Mouse (Mus musculus): ENCODE measurements around the gene Aip. TPM values are rescaled to one million over a fixed set of nuclear protein-coding genes. Genes with fewer than 3 reads are reported as not detected.

Aip gene
- polyA plus RNA-seq, 1 experiment from 2014 or later = 94.5 TPM

DNA sequence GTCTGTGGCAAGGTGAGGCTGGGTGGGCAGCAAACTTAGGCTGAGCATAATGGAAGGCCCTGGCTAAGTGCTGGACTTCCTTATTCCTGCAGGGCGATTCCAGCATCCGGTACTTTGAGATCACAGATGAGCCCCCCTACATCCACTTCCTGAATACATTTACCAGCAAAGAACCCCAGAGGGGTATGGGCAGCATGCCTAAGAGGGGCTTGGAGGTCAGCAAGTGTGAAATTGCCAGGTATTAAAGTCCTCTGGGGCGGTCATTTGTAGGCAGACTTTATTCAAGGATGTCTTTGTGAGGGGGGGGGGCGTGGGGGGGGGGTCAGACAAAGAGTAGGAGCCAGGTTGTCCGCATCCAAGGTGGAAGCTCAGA lies 25.8 kb upstream of the Aip start:
- no peak overlapping the region for H3K9ac ChIP-seq
- H3K4me3 ChIP-seq (ENCODE audit: low read depth, low read length) = no peak overlapping the region
- no peak overlapping the region for H3K27ac ChIP-seq (ENCODE audit: low read depth)
- no peaks in the 10 kb centered on the region for H3K9me3 ChIP-seq (ENCODE audit: low read depth, low read length)
- DNase-seq = no peak
- peaks cover 5% of the 10 kb centered on the region for H3K4me1 ChIP-seq (ENCODE audit: insufficient read depth)
- no peaks in the 10 kb centered on the region for H3K27me3 ChIP-seq (ENCODE audit: insufficient read depth, low read length)
- H3K36me3 ChIP-seq (ENCODE audit: insufficient read depth) = peaks cover 27% of the 10 kb centered on the region
- TF ChIP-seq CTCF (IDR thresholded peaks at IDR 0.05; ENCODE audit: low read depth) = no peak
- H3K4me2 ChIP-seq = no peak overlapping the region
- 71% methylated on average over 5 of the region's 5 CpGs for WGBS
- ATAC-seq (ENCODE audit: insufficient read depth) = no peak

DNA sequence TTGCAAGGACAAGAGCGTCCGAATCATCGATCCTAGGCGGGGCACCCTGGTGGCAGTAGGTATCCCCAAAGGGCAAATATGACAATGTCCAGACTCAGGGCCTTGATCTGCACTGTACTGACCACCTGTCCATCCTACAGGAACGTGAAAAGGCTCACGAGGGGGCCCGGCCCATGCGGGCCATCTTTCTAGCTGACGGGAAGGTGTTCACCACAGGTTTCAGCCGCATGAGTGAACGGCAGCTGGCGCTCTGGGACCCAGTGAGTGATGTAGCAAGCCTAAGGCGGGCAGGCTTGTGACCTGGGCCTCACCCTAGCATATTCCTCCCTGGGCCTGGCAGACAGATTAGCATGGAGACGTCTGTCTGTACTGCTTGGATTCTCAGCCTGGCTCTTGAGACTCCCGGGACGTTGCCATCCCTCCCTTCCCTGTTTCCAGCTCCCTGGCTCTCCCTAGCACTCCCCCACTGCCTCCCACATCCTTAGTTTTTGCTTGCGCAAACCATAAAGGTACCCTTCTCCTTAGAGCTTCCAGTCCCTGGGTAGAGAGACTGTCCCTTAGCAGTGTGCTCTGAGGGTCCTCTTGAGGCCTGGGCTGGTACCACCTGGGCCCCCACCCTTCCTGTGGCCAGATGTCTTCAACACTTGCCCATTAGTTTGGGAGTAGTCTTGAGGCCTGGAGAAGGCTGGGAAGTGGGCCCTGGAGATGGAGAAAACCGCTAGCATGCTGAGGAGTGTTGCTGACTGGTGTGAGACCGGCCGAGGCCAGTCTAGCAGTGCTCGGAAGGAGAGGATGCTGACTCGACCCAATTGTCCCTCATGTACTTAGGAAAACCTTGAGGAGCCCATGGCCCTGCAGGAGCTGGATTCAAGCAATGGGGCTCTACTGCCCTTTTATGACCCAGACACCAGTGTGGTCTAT lies 25.2 kb upstream of the Aip start:
- H3K9me3 ChIP-seq (ENCODE audit: low read depth, low read length) = no peaks in the 10 kb centered on the region
- ATAC-seq (ENCODE audit: insufficient read depth) (no peak), DNase-seq (no peak)
- H3K36me3 ChIP-seq (ENCODE audit: insufficient read depth) = peaks cover 27% of the 10 kb centered on the region
- H3K9ac ChIP-seq = no peak overlapping the region
- H3K4me1 ChIP-seq (ENCODE audit: insufficient read depth) = peaks cover 5% of the 10 kb centered on the region
- no peak overlapping the region for H3K4me2 ChIP-seq
- WGBS = 85% methylated on average over 22 of the region's 22 CpGs
- H3K27me3 ChIP-seq (ENCODE audit: insufficient read depth, low read length) = no peaks in the 10 kb centered on the region
- H3K27ac ChIP-seq (ENCODE audit: low read depth) = no peak overlapping the region
- no peak overlapping the region for H3K4me3 ChIP-seq (ENCODE audit: low read depth, low read length)
- TF ChIP-seq CTCF (IDR thresholded peaks at IDR 0.05; ENCODE audit: low read depth) = no peak

DNA sequence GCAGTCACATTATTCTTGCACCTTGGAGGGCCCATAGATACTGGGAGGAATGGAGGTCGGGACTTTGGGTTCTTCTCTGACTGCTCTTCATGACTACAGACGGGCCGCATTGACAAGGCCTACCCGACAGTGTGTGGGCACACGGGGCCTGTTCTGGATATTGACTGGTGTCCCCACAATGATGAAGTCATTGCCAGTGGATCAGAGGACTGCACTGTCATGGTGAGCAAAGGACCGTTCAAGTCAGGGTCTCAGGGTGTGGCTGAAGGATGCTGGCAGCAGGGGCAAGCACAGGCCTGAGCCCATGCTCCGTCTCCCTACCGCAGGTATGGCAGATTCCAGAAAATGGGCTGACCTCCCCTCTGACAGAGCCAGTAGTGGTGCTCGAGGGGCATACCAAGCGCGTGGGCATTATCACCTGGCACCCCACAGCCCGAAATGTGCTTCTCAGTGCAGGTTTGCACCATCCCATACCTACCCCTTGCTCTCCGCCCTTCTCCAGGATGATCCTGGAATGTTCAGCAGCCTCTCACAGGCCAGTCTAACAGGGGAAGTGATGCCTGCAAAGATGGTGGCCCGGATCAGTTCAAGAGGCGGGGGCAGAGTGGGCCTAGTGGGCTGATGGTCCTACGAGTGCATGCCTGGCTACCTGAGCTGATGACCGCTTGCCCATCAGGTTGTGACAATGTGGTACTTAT lies 24.3 kb upstream of the Aip start:
- Histone ChIP-seq H3K4me1 (ENCODE audit: insufficient read depth) (peaks cover 5% of the 10 kb centered on the region), H3K27ac (ENCODE audit: low read depth) (no peak overlapping the region), H3K4me2 (peak overlapping the region; percentile 87; the same call in 1 of the 2 replicates), H3K36me3 (ENCODE audit: insufficient read depth) (peaks cover 27% of the 10 kb centered on the region), H3K9me3 (ENCODE audit: low read depth, low read length) (no peaks in the 10 kb centered on the region), H3K27me3 (ENCODE audit: insufficient read depth, low read length) (no peaks in the 10 kb centered on the region), H3K9ac (no peak overlapping the region), H3K4me3 (ENCODE audit: low read depth, low read length) (peak overlapping the region; percentile 89; the same call in 1 of the 2 replicates)
- ATAC-seq (ENCODE audit: insufficient read depth) (no peak), DNase-seq (no peak)
- 90% methylated on average over 17 of the region's 17 CpGs for WGBS
- no peak for TF ChIP-seq CTCF (IDR thresholded peaks at IDR 0.05; ENCODE audit: low read depth)

DNA sequence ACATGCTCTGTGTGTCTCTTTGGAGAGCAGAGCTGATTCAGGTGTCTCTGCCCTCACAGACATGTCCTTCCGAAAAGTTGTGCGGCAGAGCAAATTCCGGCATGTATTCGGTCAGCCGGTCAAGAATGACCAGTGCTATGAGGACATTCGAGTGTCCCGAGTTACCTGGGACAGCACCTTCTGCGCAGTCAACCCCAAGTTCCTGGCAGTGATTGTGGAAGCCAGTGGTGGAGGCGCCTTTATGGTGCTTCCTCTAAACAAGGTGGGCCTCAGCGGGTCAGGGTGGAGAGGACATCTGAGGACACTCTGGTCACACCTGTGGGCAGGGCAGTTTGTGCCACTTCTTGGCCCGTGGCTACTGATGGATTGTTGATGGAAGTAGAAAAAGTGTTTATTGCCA lies 23.6 kb upstream of the Aip start:
- TF ChIP-seq CTCF (IDR thresholded peaks at IDR 0.05; ENCODE audit: low read depth) = no peak
- peak overlapping the region; percentile 89 for H3K4me3 ChIP-seq (ENCODE audit: low read depth, low read length)

DNA sequence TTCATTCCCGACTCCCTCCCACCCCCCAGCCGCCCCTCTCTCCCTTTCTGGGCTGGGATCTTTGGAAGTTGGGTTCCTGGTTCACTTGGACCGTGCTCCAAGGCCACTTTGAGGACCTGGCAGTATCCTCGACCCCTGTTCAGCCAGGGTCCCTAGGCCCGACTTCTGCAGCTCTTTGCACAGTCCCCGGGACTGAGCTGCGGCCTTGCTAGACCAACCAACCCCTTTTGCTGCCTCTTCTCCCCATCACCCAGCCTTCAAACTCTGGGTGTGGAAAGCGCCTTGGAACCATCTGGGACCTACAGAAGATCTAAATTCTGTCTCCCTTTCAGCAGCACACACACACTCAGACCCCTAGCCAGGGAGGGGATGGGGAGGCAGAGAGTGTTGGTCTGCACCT lies 23.2 kb upstream of the Aip start:
- Histone ChIP-seq H3K27ac (ENCODE audit: low read depth) (peak overlapping the region; percentile 40; the same call in 1 of the 2 replicates), H3K36me3 (ENCODE audit: insufficient read depth) (peaks cover 25% of the 10 kb centered on the region), H3K9me3 (ENCODE audit: low read depth, low read length) (no peaks in the 10 kb centered on the region), H3K9ac (peak overlapping the region; percentile 85), H3K27me3 (ENCODE audit: insufficient read depth, low read length) (no peaks in the 10 kb centered on the region), H3K4me3 (ENCODE audit: low read depth, low read length) (peak overlapping the region; percentile 89), H3K4me2 (peak overlapping the region; percentile 87), H3K4me1 (ENCODE audit: insufficient read depth) (peaks cover 5% of the 10 kb centered on the region)
- no peak for TF ChIP-seq CTCF (IDR thresholded peaks at IDR 0.05; ENCODE audit: low read depth)
- ATAC-seq (ENCODE audit: insufficient read depth) (peak; percentile 57), DNase-seq (no peak)
- WGBS = 6% methylated on average over 8 of the region's 8 CpGs

More for the DNA sequence above, 23.6 kb upstream of the Aip start:
- DNase-seq = no peak
- H3K4me2 ChIP-seq = peak overlapping the region; percentile 87
- 81% methylated on average over 11 of the region's 11 CpGs for WGBS
- H3K4me1 ChIP-seq (ENCODE audit: insufficient read depth) = peaks cover 5% of the 10 kb centered on the region
- no peaks in the 10 kb centered on the region for H3K9me3 ChIP-seq (ENCODE audit: low read depth, low read length)
- ATAC-seq (ENCODE audit: insufficient read depth) = no peak
- no peak overlapping the region for H3K27ac ChIP-seq (ENCODE audit: low read depth)
- no peaks in the 10 kb centered on the region for H3K27me3 ChIP-seq (ENCODE audit: insufficient read depth, low read length)
- peaks cover 27% of the 10 kb centered on the region for H3K36me3 ChIP-seq (ENCODE audit: insufficient read depth)
- peak overlapping the region; percentile 85 for H3K9ac ChIP-seq

DNA sequence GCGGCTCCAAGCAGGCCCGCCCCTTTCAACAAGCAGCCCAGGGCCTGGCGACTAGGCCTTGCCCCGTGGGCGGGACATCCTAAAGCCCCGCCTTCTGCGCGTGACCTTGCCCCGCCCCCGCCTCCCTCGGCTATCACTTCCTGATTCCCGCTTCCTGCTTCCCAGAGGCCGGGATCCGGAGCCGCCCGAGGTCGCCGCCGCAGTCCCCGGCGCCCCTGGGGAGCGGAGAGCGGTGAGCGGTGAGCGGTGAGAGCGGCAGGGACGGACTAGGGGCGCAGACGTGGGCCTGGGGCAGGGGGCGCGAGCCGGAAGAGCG lies 22.8 kb upstream of the Aip start, which contains the start of gene Coro1b:
Gene Coro1b, plus strand, starts transcription at position 129 of the 316 bp plus-strand sequence.
- no peaks in the 10 kb centered on the region for H3K9me3 ChIP-seq (ENCODE audit: low read depth, low read length)
- H3K36me3 ChIP-seq (ENCODE audit: insufficient read depth) = peaks cover 21% of the 10 kb centered on the region
- H3K4me1 ChIP-seq (ENCODE audit: insufficient read depth) = peaks cover 5% of the 10 kb centered on the region
- peak within 1 kb of the TSS; percentile 85 for H3K9ac ChIP-seq
- 0% methylated on average over 33 of the region's 33 CpGs for WGBS
- ATAC-seq (ENCODE audit: insufficient read depth) = peak; percentile 98
- H3K4me2 ChIP-seq = peak within 1 kb of the TSS; percentile 87
- no peak for TF ChIP-seq CTCF (IDR thresholded peaks at IDR 0.05; ENCODE audit: low read depth)
- peak; percentile 98 for DNase-seq
- H3K27me3 ChIP-seq (ENCODE audit: insufficient read depth, low read length) = no peaks in the 10 kb centered on the region
- peak within 1 kb of the TSS; percentile 89 for H3K4me3 ChIP-seq (ENCODE audit: low read depth, low read length)
- peak within 1 kb of the TSS; percentile 40; the same call in 1 of the 2 replicates for H3K27ac ChIP-seq (ENCODE audit: low read depth)

All from lung, embryonic 14.5 days (tissue).